Mouse (Mus musculus) left cerebral cortex, postnatal 14 days (tissue): ENCODE measurements around the gene Ddhd1. TPM values are rescaled to one million over a fixed set of nuclear protein-coding genes. Genes with fewer than 3 reads are reported as not detected.

ENCODE experiments used
- DNase-seq, 2 experiments: peaks; one replicate each; pipeline ENCODE4 v3.0.0; 2021 to 2022; ENCODE audit warnings: low spot score in 2 of 2, mixed read lengths in 1 of 2
- intact Hi-C: fragments of 180-260 bp; cut with DNase I; formaldehyde crosslinking; loops from one replicate; pipeline ENCODE4 v1.15.1; 2025
- long read RNA-seq, 2 experiments: library from polyadenylated mRNA; stranded (forward); transcript quantifications; one replicate each; pipeline ENCODE4 v2.0.0; 2021
- total RNA-seq, 2 experiments: library from RNA; stranded (reverse); gene quantifications; 2 replicates each; pipeline ENCODE4 v1.2.3; 2021

Gene Ddhd1
- 10 to 100 TPM; 73.9 to 75.6 TPM for total RNA-seq
- long read RNA-seq, experiment 1, full-length matches to known transcripts: 10 of 87 reads
- long read RNA-seq, experiment 1, partial matches to known transcripts: 4 of 87 reads
- long read RNA-seq, experiment 1, other reads (novel, unspliced or antisense): 73 of 87 reads
- long read RNA-seq, experiment 2, full-length matches to known transcripts: 17 of 68 reads
- long read RNA-seq, experiment 2, partial matches to known transcripts: 7 of 68 reads
- long read RNA-seq, experiment 2, other reads (novel, unspliced or antisense): 44 of 68 reads

DNA sequence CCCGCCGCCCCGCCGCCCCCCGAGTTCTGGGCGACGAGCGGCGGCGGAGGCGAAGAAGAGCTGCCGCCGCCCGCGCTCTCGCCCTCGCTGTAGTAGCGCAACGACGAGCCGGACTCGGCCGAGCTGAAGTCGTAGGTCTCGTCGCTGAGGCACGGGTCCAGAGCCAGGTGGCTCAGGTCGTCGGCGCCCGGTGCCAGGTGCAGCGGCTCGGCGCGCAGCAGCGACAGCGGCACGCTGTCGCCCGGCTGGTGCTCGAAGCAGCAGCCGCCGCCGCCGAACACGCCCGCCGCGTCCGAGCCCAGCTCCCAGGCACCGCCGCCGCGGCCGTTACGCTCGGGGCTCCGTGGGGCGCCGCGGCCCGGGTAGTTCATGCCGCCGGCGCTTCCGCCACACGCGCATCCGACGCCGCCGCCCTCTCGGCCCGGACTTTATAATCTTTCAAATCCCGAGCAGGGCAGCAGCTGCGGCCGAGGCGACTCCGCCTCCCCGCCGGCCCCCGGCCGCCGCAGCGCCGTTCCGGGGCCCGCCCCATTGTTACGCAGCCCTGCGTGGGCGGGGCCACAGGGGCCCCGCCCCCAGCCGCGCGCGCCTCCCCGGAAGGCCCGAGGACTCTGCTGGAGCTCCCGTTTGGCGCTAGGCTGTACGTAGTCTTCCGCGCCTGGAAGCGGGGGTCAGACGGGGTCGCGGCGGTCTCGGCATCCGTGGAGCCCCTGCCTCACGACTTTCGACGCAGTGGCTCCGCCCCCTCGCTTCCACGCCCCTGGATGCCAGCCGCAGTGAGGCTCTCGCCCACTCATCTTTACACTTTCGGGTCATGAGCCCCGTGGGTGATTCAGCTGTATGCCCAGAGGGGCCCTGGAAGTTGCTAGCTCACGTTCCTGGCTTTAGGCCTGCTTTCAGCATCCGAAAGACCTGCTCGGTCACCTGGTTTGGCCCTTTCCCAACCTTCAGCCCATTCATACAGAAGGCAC, at the start of gene Ddhd1:
Ddhd1 (minus strand) TSS at position 503 of the 971 bp plus-strand sequence.
- intact Hi-C loops: loop anchor here (5.0 kb wide), 1 partner anchor 34 kb away; no protein-coding TSS in a partner anchor
- DNase-seq: peak; percentile 81 to 88

DNA sequence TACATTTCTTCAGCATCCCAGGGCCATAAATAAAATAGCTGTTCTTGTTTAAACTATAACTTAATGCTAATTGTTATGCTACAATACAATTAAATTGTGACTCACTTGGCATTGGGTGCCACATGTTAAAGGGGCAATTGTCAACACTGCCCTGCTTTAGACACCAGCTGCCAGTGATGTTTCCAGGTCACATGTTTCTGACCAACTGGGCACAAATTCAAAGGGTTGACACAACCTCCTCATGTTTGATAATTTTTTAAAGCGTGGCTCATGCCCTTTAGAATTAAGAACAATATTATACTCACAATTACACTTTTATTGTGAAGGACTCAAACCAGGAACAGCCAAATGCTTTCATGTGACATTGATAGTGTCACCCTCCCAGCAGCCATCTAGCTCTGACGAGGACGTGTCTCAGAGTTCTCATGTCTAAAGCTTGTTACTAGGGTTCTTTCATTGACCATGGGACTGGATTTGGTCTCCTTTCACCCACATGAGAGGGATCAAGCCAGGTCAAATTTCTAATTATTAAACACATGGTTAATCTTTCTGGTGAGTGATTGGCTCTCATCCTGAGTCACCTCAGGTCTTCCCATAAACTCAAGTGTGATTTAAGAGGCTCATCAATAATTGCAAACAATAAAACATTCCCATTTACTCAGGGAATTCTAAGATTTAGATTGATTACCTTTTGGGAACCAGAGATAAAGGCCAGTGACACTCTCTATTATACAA, 49.4 kb upstream of the Ddhd1 start:
- DNase-seq: no peak
- intact Hi-C loops: no loop called here

DNA sequence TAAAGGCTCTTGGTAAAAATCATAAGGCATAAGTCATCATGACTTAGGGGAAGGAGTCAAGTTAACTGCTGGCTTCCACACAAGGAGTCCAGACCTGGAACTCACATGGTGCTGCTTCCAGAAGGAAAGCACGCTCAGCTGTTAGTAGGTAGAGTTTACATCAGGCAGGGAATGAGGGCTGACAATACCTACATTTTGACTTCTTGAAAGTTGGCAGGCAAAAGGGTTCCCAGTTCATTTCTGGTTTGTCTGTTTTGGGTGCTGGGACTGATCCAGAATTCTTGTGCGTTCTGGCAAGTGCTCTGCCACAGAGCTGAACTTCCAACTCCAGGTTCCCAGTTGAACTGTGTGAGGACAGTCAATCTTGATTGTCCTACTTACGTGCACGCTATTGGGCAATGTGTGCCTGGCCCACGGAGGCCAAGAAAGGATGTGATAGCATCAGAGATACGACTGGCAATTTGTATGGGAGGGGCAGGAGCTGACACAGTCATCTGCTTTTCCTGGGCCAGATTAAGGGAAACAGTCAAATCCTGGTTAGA, 42.2 kb upstream of the Ddhd1 start:
- intact Hi-C loops: no loop called here
- no peak for DNase-seq

DNA sequence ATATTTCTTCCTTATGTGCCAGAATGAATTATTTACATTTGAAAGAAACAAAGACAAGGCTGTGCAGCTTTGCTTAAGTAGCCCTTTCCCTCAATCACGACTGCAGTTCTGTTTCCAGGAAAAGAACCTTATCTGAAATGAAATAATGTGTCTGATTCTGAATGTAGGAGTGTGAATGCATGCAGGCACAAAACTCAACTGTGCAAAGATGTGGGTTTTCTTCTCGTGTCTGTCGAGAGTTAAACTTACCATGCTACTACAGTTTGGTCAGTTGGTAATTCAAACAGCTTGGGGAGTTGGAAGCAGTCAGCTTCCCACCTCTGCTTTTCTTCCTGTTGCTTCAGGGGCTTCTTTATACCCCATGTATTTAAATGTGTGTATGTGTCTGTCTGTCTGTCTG, 40.9 kb upstream of the Ddhd1 start:
- intact Hi-C loops: loop anchor here (10.0 kb wide), 2 partner anchors 66 to 134 kb away; no protein-coding TSS in a partner anchor
- peak in 1 of 2 experiments; percentile 17 for DNase-seq

DNA sequence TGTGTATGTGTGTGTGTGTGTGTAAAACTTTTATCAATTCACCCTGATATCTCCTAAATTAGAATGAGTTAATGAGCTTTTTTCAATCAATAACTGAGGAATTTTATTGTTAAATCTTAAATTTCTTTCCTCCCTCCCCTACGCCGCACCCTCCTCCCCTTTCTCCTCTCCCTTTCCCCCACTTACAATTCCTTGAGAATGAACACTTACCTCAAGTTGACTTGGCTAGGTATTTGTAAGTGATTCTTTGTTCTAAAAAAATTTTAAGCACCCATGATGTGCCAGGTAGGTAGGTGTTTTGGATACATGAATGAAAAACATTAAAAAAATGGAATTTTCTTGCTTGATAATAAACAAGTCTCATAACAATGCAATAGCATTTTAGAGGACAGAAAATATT, 38.2 kb upstream of the Ddhd1 start:
- DNase-seq: no peak
- intact Hi-C loops: loop anchor here (10.0 kb wide), 2 partner anchors 69 to 131 kb away; no protein-coding TSS in a partner anchor

DNA sequence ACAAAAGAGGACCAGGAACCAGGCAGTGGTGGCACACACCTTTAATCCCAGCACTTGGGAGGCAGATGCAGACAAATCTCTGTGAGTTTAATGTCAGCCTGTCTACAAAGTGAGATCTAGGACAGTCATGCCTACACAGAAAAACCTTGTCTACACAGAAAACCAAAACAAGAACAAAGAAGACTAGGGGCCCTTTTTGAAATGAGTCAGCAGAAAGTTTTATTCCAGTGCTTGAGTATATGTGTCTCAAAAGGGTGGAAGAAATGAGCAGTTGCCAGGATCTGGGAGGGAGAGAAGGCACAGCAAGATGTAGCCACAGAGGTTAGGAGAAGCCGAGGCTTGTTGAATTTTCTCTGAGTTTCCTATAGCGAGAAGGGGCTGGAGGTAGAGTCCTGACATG, 35.9 kb upstream of the Ddhd1 start:
- intact Hi-C loops: loop anchor here (5.0 to 10.0 kb wide), 3 partner anchors 37 to 129 kb away; partner anchors contain the start of gene Ddhd1
- DNase-seq: no peak

DNA sequence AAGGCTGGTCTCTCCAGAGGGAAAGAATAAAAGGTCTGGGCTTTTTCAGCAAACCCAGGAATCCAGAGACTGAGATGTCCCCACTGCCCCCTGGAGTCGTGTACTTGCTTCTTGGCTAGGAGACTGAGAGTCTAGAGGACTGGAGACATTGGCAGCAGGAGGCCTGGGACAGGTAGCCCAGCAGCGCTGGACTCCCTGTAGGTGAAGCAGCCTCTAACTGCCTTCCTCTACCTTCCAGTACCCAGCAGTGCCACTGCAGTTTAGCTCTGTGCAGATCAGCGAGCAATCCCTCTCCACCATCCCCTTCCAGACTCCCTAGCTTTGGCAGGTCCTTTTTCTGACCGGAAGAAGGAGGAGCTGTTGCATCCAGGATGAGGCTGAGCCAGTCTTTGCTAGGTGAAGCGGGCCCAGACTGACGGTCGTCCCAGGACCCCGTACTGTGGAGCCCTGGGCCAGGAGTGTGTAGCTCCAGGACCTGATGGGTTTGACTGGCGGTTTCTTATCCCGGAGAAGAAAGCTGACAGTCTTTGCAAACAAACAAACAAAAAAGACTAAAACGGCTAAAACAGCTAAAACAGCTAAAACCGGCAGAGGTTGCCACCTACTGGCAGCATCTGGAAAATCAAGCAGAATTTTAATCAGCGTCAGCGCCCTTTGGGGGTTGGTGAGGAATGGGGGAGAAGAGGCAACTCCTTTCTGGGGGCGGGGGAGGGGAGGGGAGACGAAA, 32.7 kb upstream of the Ddhd1 start:
- DNase-seq: peak; percentile 38 to 66
- intact Hi-C loops: loop anchor here (2.0 to 10.0 kb wide), 4 partner anchors 33 to 268 kb away; partner anchors contain the start of gene Ddhd1

DNA sequence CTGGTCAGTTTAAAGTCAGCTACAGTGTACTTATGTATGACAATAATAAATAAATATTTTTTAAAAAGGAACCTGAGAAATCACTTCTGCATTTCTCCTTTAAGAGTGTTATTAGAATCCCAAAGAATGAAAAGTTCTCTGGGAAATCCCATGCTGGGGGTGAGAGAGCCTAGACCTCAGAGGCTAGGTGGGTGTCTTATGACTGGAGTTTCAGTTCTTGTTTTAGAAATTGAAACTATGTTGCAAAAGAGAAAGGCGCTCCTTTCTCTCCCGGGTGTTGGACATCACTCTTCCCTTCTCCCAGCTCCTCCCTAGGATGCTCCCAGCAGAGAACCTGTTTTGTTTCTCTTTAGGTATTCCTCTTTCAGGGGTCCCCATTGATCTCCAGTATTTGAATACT, 27.4 kb upstream of the Ddhd1 start:
- DNase-seq: no peak
- intact Hi-C loops: no loop called here

DNA sequence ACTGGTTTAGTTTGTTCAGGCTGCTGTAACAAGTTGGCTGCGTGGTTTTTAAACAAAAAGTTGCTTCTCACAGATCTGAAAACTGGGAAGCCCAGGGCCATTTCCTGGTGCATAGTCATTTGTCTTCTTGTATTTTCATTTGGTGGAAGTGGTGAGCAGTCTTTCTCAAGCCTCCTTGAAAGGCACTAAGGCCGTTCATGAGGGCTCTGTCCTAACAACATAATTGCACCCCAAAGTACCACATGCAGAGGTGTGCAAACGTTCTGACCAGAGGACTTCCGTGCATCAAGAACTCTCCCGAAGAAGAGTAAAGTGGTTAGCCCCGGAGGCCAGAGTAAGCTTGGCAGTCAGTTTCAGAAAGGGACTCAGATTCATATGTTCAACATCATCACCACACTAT, 18.8 kb upstream of the Ddhd1 start:
- DNase-seq: no peak
- intact Hi-C loops: no loop called here

DNA sequence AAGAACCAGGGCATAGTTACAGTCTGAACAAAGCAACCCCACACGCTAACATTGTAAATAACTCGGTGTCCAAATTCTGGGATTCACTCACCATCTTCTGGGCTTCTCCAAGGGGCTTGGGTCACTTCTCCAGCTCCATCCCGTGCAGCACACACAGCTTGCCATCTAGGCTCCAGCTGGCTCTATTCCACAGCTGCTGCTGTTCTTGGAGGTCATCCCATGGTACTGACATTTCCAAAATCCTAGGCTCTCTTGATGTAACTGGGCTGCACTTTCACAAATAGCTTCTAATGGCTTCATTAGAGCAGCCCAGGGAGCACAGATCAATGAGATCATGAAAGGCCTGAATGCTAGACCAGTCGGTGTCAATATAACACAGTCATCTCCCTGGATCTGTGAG, 10.4 kb upstream of the Ddhd1 start:
- peak in 1 of 2 experiments; percentile 30 for DNase-seq
- intact Hi-C loops: no loop called here

DNA sequence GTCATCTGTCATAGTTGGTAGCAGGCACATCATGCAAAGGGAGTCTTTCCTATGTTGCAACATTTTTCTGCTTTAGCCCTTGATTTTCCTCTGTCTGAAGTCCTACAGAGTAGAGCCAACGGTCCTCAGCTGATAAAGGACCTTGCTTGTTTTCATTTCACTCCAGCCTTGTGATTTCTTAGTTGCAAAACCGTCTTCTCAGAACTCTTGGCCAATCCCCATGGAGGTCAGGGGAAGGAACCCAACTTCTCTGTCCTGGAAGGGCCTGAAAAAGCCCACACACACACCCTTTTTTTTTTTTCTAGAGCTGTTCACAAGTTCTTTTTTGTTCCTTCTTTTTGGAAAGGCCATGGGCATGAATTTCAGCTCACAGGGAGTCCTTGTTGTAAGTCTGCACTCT, 9.3 kb upstream of the Ddhd1 start:
- intact Hi-C loops: no loop called here

DNA sequence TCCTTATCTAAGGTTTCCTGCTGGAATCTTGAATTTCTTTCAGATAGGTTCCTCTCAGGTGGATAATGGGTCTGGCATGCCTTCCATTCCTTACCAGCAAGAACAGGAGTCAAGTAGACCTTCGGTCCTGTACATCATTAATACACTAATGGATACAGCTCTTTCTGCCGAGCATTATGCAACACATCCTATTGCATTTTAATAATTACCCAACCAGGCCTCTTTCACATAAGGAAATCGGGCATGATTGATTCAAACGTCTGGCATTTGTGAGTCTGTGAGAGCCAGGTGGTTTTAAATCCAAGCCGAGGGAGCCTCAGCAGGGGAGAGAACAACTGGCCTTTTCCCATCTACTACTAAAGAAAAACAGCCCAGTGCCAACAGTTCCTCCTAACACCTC, 3.6 kb upstream of the Ddhd1 start:
- no peak for DNase-seq
- intact Hi-C loops: no loop called here

More for the DNA sequence above, 9.3 kb upstream of the Ddhd1 start:
- DNase-seq: no peak

DNA sequence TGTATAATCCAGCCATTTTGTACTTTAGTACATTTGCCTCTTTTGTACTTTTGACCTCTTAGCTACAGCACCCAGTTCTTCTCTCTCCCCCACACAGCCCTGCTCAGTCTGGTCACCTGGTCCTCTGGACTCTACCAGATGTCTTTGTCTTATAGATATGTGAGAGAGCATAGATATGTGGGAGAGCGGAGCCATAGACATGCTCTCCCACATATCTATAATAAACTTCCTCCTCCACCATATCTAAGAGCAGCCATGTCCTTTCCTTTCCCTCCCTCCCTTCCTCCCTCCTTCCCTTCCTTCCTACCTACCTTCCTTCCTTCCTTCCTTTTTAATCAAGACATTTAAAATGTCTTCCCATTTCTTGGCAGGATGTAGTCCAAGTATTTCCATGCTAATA, 2.4 kb upstream of the Ddhd1 start:
- DNase-seq: no peak

DNA sequence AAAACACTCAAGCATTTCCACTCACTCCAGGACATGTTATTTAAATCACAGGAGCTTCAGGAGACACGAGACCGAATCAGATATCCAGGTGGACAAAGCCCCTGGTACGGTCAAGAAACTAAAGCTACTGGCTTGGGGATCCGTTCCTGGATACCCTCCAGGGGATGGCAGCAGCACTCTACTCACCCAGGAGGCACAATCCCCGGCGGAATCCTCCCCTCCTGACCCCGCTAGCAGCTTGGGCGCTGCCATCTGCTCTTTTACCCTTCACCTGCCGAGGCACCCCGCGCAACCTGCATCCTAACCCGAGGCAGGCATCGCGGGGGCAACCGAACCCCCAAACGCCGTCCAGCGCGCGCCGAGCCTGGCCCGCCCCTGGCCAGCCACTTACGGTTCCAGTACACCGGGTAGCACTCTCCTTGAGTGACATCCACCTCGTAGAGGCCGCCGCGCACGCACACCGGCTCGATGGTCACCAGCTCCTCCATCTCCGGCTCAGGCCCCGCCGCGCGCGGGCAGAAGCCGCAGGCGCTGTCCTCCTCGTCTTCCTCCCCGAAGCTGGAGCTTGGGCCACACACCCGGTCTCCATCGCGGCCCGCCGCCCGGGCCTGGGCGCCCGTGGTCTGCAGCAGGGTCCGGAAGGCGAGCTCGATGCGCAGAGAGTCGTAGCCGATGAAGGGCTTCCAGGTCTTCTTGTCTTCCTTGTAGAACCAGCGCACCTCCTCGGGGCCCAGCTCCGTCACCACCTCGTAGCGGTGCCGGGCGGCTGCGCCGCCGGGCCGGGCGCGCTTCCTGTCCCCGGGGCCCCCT, 907 bp downstream of the Ddhd1 start:
- intact Hi-C loops: loop anchor here (5.0 kb wide), 1 partner anchor 35 kb away; no protein-coding TSS in a partner anchor
- peak; percentile 23 to 39 for DNase-seq

More for the DNA sequence above, 2.4 kb upstream of the Ddhd1 start:
- intact Hi-C loops: no loop called here

DNA sequence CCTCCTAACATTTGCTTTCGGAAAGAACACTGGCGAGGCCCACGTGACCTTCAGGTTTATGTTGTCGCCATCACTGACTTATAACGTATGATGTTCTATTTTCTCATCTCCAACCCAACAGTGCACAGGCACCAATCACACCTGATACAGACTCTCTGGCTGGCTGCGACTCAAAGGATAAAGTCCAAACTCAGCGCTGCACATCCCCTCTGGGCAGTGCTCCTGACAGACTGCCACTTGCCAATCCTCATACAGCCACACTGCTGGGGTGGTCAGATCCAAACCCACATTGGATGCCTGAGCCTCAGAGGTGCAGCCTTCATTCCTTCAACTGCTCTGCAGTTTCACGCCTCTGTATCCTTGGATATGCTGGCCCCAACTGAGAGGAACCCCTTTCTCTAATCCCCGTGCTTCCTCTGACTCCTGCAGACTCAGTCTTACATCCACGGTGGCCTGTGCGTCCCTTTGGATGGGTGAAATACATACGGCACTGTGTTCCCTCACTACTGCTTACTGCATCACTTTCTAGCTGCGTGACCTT, 3.0 kb downstream of the Ddhd1 start:
- no peak for DNase-seq
- intact Hi-C loops: loop anchor here (5.0 kb wide), 1 partner anchor 37 kb away; no protein-coding TSS in a partner anchor

DNA sequence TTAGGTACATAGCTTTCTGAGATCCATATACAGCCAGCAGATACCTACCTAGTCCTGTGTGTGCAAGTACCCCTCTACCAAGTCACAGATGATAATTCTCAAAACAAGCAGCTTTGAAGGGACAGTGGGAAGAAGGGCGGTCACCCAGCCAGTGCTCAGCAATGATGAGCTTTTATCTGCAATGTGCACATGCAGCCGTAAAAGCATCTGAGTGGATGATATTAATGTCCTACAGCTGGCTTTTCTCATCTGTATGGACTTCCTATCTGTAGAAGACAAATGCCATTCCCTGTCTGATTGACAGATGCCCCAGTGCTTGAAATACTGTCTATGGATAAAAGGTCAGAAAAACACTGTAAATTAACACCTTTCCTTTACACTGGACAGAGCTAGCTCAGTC, 4.2 kb downstream of the Ddhd1 start:
- intact Hi-C loops: no loop called here
- no peak for DNase-seq

DNA sequence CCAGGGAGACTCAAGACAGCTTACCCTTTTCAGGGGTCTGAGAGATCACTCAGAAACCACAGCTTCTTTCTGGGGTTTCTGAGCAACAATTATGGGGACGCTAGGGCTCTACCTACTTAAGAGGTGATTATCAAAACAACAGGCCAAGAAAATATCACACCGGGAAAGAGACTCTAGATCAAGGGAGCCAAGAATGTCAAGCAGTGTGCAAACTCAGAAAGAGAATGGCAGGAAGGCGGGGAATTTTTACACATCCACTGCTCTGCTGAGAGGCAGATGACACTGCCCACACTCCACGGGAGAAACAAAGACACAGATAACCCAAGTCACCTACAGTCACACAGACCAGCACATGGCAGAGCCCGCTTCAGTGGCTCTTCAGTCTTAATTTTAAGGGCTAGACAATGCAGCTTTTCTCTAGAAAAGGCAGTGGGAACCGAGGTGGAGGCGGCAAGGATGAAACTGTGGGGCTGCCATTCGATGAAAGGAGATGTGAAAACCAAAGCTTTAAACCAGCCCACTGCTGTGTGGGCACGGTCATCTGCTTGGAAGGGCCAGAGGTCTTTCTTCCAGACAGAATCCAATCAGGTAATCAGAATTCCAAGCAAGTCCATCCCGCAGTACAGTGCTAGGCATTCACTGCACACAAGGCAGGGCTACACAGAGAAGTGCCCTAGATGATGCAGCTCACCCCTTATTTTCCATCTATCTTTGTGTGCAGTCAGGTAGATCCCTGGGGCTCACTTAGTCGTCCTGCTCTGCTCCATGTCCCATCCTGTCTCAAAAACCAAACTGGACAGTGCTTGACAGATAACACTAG, 8.7 kb downstream of the Ddhd1 start:
- intact Hi-C loops: no loop called here
- no peak for DNase-seq
